Mouse (Mus musculus): ENCODE data around the gene Igsf11.

- TF ChIP-seq NELFE (IDR thresholded peaks at IDR 0.05; ENCODE audit: low read depth, low read length) (no peak), UBTF (IDR thresholded peaks at IDR 0.05; ENCODE audit: low read depth, low read length) (no peak), E2F4 (IDR thresholded peaks at IDR 0.05; ENCODE audit: insufficient replicate concordance, low read depth, low read length) (no peak), CTCF (conservative IDR thresholded peaks at IDR 0.05 in 1 of 2, IDR thresholded peaks at IDR 0.05 in 1 of 2; ENCODE audit: low read depth in 2 of 2, low read length in 2 of 2) (no peak), MAFK (IDR thresholded peaks at IDR 0.05; ENCODE audit: insufficient replicate concordance, low read length) (no peak)
These were observed 7.6 kb downstream of the Igsf11 start for GRCm38 (mm10) chr16:38900024-38900423.

All from CH12.LX (cell line).